Mouse (Mus musculus): ENCODE results near the gene Camsap3. TPM values are rescaled to one million over a fixed set of nuclear protein-coding genes. Genes with fewer than 3 reads are reported as not detected.

Gene Camsap3
- total and polyA plus RNA-seq, 3 experiments = 0.36 to 0.51 TPM; not detected in 1

DNA sequence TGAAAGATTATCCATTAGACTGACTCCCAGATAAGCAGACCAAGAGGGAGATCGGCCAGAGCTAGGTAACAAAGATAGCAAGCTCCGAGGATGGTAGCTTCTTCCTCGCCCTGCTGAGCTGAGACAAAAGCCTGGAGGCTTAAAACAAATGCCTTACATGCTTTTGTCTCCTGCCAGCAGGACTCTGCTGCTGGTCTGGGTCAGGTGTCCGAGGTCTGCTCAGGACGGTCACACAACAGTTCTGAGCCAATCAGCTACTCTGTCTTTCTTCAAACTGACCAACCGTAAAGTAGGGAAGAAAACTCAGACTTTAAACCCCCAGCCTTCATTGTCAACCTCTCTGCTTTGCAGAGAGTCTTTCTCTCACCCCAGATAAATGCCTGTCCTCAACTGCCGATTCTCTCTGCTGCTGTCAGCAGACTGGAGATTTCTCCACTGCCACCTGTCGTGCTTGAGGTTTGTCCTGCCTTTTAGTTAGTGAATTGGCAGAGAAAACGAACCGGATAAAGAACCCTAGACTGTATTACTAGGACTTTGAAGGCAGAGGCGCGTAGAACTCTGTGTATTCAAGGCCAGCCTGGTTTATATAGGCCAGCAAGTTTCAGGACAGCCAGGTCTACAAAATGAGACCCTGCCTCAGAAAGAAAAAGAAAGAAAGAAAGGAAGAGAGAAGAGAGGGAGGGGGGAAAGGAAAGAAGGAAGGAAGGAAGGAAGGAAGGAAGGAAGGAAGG lies 19.3 kb upstream of the Camsap3 start, which contains the start of gene C330021F23Rik:
Gene C330021F23Rik (plus strand): TSS at position 350 of the 731 bp plus-strand sequence.
- Histone ChIP-seq H3K4me3 (replicated peaks in 1 of 3; ENCODE audit: low read depth in 2 of 3, low read length in 2 of 3, poor library complexity in 1 of 3) (no peak within 1 kb of the TSS), H3K9me3 (replicated peaks; ENCODE audit: low read length) (no peaks in the 10 kb centered on the region), H3K27ac (ENCODE audit: insufficient read depth, low read depth) (no peak within 1 kb of the TSS), H3K27me3 (replicated peaks) (peaks cover 9% of the 10 kb centered on the region), H3K4me1 (ENCODE audit: control insufficient read depth in 1 of 2, insufficient read depth in 2 of 2) (peaks cover 0 to 5% of the 10 kb centered on the region in 2 experiments; a peak in 2 of 4 replicates), H3K79me2 (replicated peaks; ENCODE audit: control insufficient read depth, extremely low read depth, insufficient read depth, poor library complexity, severe bottlenecking) (no peaks in the 10 kb centered on the region), H3K4me2 (ENCODE audit: insufficient read depth, low read depth, poor library complexity, severe bottlenecking) (no peak within 1 kb of the TSS; the same call in 1 of the 2 replicates), H3K36me3 (replicated peaks in 1 of 2; ENCODE audit: control insufficient read depth in 1 of 2, insufficient read depth in 1 of 2, low read length in 1 of 2) (no peaks in the 10 kb centered on the region), H3K9ac (ENCODE audit: insufficient read depth, low read depth) (no peak within 1 kb of the TSS)
- dilution Hi-C loops (cut with MboI; ENCODE audit: extremely low pct_ligation_motif_present, extremely low pct_unique_long_range_greater_than_20kb, low sequenced_read_pairs) (no loop called here), in situ Hi-C loops (cut with MboI; ENCODE audit: low pct_ligation_motif_present, low pct_unique_long_range_greater_than_20kb, low sequenced_read_pairs) (no loop called here)
- TF ChIP-seq JUN (IDR thresholded peaks at IDR 0.05; ENCODE audit: insufficient read depth, low read depth, low read length) (no peak), PAX5 (IDR thresholded peaks at IDR 0.05; ENCODE audit: low read length) (no peak), SIN3A (IDR thresholded peaks at IDR 0.05; ENCODE audit: low read length) (no peak), UBTF (IDR thresholded peaks at IDR 0.05; ENCODE audit: low read depth, low read length) (no peak), NELFE (IDR thresholded peaks at IDR 0.05; ENCODE audit: low read depth, low read length) (no peak), E2F4 (IDR thresholded peaks at IDR 0.05; ENCODE audit: insufficient replicate concordance, low read depth, low read length) (no peak), CHD2 (IDR thresholded peaks at IDR 0.05; ENCODE audit: low read length) (no peak), MEF2A (IDR thresholded peaks at IDR 0.05; ENCODE audit: borderline replicate concordance, low read depth, low read length) (no peak), CHD1 (IDR thresholded peaks at IDR 0.05; ENCODE audit: low read depth, low read length) (no peak), ELF1 (IDR thresholded peaks at IDR 0.05; ENCODE audit: low read depth, low read length) (no peak), ZKSCAN1 (IDR thresholded peaks at IDR 0.05; ENCODE audit: borderline replicate concordance, low read depth, low read length) (no peak), BHLHE40 (IDR thresholded peaks at IDR 0.05; ENCODE audit: low read depth, low read length) (no peak)
- DNase-seq (ENCODE audit: extremely low read depth) = no peak

DNA sequence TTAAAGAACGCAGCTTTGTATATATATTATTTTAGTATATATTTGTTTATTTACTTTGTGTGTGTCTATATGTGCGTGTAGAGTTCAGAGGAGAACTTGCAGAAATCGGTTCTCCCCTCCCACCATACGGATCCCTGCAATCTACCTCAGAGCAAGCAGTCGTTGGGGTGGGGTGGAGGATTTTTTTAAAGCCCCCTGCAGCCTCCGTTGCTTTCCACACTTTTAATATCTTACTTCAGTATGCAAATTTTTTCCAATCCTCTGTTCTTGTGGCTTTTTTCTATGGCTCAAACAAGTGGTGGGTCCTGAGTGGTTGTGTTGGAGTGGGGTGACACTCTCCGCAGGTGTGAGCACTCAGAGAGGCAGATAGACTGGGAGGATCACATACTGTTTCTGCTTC lies 18.7 kb upstream of the Camsap3 start:
- dilution Hi-C loops (cut with MboI; ENCODE audit: extremely low pct_ligation_motif_present, extremely low pct_unique_long_range_greater_than_20kb, low sequenced_read_pairs) (no loop called here), in situ Hi-C loops (cut with MboI; ENCODE audit: low pct_ligation_motif_present, low pct_unique_long_range_greater_than_20kb, low sequenced_read_pairs) (no loop called here)
- H3K4me3 ChIP-seq (replicated peaks in 1 of 3; ENCODE audit: low read depth in 2 of 3, low read length in 2 of 3, poor library complexity in 1 of 3) = no peak overlapping the region
- no peak overlapping the region for H3K4me2 ChIP-seq (ENCODE audit: insufficient read depth, low read depth, poor library complexity, severe bottlenecking)
- no peak overlapping the region for H3K27ac ChIP-seq (ENCODE audit: insufficient read depth, low read depth)
- TF ChIP-seq TCF12 (IDR thresholded peaks at IDR 0.05; ENCODE audit: low read depth, low read length) (no peak), BHLHE40 (IDR thresholded peaks at IDR 0.05; ENCODE audit: low read depth, low read length) (no peak), KAT2A (IDR thresholded peaks at IDR 0.05; ENCODE audit: insufficient replicate concordance, low read length) (no peak), HCFC1 (IDR thresholded peaks at IDR 0.05; ENCODE audit: low read depth, low read length) (no peak), ETS1 (conservative IDR thresholded peaks at IDR 0.05; ENCODE audit: low read depth, low read length) (no peak), TBP (conservative IDR thresholded peaks at IDR 0.05; ENCODE audit: low read depth, low read length) (no peak), PAX5 (IDR thresholded peaks at IDR 0.05; ENCODE audit: low read length) (no peak), CHD1 (IDR thresholded peaks at IDR 0.05; ENCODE audit: low read depth, low read length) (no peak), ZKSCAN1 (IDR thresholded peaks at IDR 0.05; ENCODE audit: borderline replicate concordance, low read depth, low read length) (no peak), ZC3H11A (IDR thresholded peaks at IDR 0.05; ENCODE audit: low read depth, low read length) (no peak), RCOR1 (conservative IDR thresholded peaks at IDR 0.05; ENCODE audit: low read depth, low read length) (no peak), EP300 (IDR thresholded peaks at IDR 0.05; ENCODE audit: low read length) (no peak), MAX (IDR thresholded peaks at IDR 0.05; ENCODE audit: low read length) (no peak), NRF1 (IDR thresholded peaks at IDR 0.05; ENCODE audit: low read depth, low read length) (no peak), SMC3 (IDR thresholded peaks at IDR 0.05; ENCODE audit: low read depth, low read length) (no peak), MEF2A (IDR thresholded peaks at IDR 0.05; ENCODE audit: borderline replicate concordance, low read depth, low read length) (no peak), POLR2AphosphoS2 (IDR thresholded peaks at IDR 0.05; ENCODE audit: low read depth, low read length) (no peak), JUN (IDR thresholded peaks at IDR 0.05; ENCODE audit: insufficient read depth, low read depth, low read length) (no peak), USF1 (IDR thresholded peaks at IDR 0.05; ENCODE audit: low read depth, low read length) (no peak)
- peaks cover 0 to 5% of the 10 kb centered on the region in 2 experiments; a peak in 2 of 4 replicates for H3K4me1 ChIP-seq (ENCODE audit: control insufficient read depth in 1 of 2, insufficient read depth in 2 of 2)
- no peaks in the 10 kb centered on the region for H3K9me3 ChIP-seq (replicated peaks; ENCODE audit: low read length)
- H3K9ac ChIP-seq (ENCODE audit: insufficient read depth, low read depth) = no peak overlapping the region
- H3K27me3 ChIP-seq (replicated peaks) = peaks cover 8% of the 10 kb centered on the region
- DNase-seq (ENCODE audit: extremely low read depth) = no peak
- H3K36me3 ChIP-seq (replicated peaks in 1 of 2; ENCODE audit: control insufficient read depth in 1 of 2, insufficient read depth in 1 of 2, low read length in 1 of 2) = no peaks in the 10 kb centered on the region
- no peaks in the 10 kb centered on the region for H3K79me2 ChIP-seq (replicated peaks; ENCODE audit: control insufficient read depth, extremely low read depth, insufficient read depth, poor library complexity, severe bottlenecking)
